Mouse (Mus musculus) ES-E14 (cell line): ENCODE results near the gene Adgrl3.

Experiments used
- CHD2 ChIP-seq: IDR thresholded peaks from 2 replicates; pipeline ENCODE4 v1.6.1; 2014; ENCODE audit warnings: mild to moderate bottlenecking, low read depth, low read length, inconsistent platforms
- MAFK ChIP-seq: IDR thresholded peaks from 2 replicates; pipeline ENCODE4 v1.6.1; 2014; ENCODE audit warnings: mild to moderate bottlenecking, low read depth, low read length, inconsistent platforms; ENCODE audit not compliant: insufficient read depth
- ZNF384 ChIP-seq: IDR thresholded peaks from 2 replicates; pipeline ENCODE4 v1.6.1; 2012; ENCODE audit warnings: low read depth, low read length, inconsistent platforms

- no peak for TF ChIP-seq MAFK
- no peak for TF ChIP-seq CHD2
- no peak for TF ChIP-seq ZNF384
Measured at GRCm38 (mm10) chr5:81083698-81084360, 63.9 kb downstream of the Adgrl3 start.
